Mouse (Mus musculus): ENCODE measurements at regions not wholly inside any gene's neighbourhood (a gene's known extent, or its start where the extent isn't known, plus 50 kb on each side); places are given as distances from the start of the nearest gene placed in this dataset.

DNA sequence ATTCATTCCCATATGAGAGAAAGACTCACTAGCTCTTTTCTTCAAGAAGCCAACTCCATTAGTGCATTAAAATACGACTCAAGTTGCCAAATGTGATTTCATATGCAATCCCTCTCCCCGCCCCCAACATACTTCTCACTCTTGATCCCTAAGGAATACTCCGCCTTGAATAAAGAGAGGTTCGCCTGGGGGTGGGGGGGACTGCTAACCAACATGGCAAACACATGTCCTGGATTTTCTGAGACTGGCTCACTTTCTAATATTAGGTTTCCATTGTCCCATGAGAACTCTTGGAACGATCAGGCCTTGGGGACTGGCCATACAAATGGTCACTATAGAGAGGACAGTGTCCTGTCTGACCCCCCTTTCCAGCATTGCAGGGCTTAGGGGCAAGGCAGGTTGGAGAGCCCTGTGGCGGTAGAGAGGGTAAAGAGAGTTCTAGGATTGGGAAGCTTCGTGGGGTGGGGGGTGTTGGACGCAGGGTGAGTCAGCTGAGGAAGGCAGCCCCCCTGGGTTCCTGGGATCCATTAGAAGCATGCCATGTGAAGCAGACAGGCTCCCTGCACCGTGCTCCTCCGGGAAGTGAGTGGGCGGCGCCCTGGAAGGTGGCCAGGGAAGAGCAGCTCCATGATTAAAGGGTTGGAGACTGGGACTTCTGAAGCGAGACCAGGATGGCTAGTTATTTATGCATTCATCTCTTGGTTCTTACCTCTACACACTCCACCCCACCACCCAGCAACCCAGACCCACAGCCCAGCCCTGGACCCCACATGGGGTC lies 91.6 kb downstream of the Ephb3 start:
- Histone ChIP-seq H3K4me1 (peaks cover 67% of the 10 kb centered on the region), H3K4me3 (no peak overlapping the region), H3K4me2 (peak overlapping the region; percentile 33), H3K9ac (no peak overlapping the region), H3K27me3 (no peaks in the 10 kb centered on the region), H3K9me3 (no peaks in the 10 kb centered on the region), H3K36me3 (no peaks in the 10 kb centered on the region), H3K27ac (peak overlapping the region; percentile 89)
- WGBS, result 31% methylated on average over 13 of the region's 13 CpGs
- ATAC-seq (ENCODE audit: insufficient number of reproducible peaks, insufficient read depth, low FRiP score, low TSS enrichment, low read depth), result 0 out of 2 replicates have a peak, but pooled peaks have one; percentile 29

DNA sequence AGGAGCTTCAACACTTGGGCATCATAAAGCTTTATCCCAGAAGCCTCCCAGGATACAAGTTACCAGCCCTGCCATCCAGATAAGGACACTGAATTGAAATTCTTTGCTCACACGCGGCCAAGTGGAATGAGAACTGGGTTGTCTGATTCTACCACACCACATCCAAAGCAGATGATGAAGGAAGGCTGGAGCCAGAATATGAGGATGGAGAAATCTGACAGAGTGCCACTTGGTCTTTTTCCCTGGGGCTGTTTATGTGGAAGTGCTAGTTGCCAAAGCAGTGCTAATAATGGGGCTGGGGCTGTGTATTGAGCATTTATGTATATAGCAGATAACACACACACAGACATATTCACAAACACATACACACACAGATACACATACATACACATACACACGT lies 92.2 kb downstream of the Ephb3 start:
- H3K27me3 ChIP-seq, result no peaks in the 10 kb centered on the region
- no peak overlapping the region for H3K4me3 ChIP-seq
- no peak overlapping the region for H3K4me2 ChIP-seq
- no peaks in the 10 kb centered on the region for H3K36me3 ChIP-seq
- H3K27ac ChIP-seq, result peak overlapping the region; percentile 88
- WGBS, result 70% methylated on average over 3 of the region's 3 CpGs
- ATAC-seq (ENCODE audit: insufficient number of reproducible peaks, insufficient read depth, low FRiP score, low TSS enrichment, low read depth), result no peak
- H3K4me1 ChIP-seq, result peaks cover 60% of the 10 kb centered on the region
- H3K9me3 ChIP-seq, result no peaks in the 10 kb centered on the region
- no peak overlapping the region for H3K9ac ChIP-seq

DNA sequence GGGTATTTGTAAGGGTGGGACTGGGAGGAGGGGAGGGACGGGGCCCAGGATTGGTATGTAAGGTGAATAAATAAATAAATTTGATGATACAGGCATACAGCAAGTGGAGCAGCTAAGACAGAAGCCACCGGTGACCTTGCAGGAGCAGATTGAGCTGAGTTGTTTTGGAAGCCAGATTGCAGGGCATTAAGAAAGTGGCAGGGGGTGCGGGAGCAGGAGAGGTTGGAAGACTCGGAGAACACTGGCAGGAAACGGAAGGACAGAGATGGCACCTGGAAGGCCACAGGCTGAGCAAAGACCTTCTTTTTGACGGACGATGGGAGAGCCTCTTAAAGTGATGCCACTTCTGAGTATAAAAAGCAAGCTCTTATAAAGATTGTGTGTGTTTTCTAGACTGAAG lies 94.3 kb downstream of the Ephb3 start:
- 70% methylated on average over 7 of the region's 7 CpGs for WGBS
- Histone ChIP-seq H3K27me3 (no peaks in the 10 kb centered on the region), H3K36me3 (no peaks in the 10 kb centered on the region), H3K4me2 (no peak overlapping the region), H3K27ac (no peak overlapping the region), H3K4me3 (no peak overlapping the region), H3K9ac (no peak overlapping the region), H3K4me1 (peaks cover 42% of the 10 kb centered on the region), H3K9me3 (no peaks in the 10 kb centered on the region)
- no peak for ATAC-seq (ENCODE audit: insufficient number of reproducible peaks, insufficient read depth, low FRiP score, low TSS enrichment, low read depth)

DNA sequence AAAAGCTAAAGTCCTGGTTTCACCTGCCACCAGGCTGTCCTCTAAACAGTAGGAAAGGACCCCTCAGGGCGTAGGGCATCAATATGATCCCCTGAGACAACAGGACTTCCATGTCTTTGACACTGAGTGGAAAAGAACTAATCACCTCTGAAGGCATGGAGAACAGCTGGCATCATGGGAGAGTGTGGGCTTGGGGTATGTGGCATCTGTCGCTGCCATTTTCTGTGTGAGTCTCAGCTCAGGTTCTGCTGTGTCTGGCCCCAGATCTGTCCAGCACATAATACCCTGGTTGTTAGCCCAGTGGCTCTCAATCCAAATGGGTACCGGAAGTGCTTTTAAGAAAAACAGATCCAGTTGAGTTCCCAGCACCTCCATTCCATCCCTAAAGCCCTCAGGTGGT lies 101.3 kb downstream of the Ephb3 start:
- no peak overlapping the region for H3K27ac ChIP-seq
- H3K4me3 ChIP-seq, result no peak overlapping the region
- H3K9ac ChIP-seq, result no peak overlapping the region
- H3K4me1 ChIP-seq, result peaks cover 41% of the 10 kb centered on the region
- no peak for ATAC-seq (ENCODE audit: insufficient number of reproducible peaks, insufficient read depth, low FRiP score, low TSS enrichment, low read depth)
- H3K27me3 ChIP-seq, result no peaks in the 10 kb centered on the region
- H3K4me2 ChIP-seq, result no peak overlapping the region
- H3K9me3 ChIP-seq, result 0 out of 2 replicates have a peak, but pooled peaks cover 5% of the 10 kb centered on the region
- no peaks in the 10 kb centered on the region for H3K36me3 ChIP-seq
- WGBS, result 81% methylated on average over 3 of the region's 3 CpGs

DNA sequence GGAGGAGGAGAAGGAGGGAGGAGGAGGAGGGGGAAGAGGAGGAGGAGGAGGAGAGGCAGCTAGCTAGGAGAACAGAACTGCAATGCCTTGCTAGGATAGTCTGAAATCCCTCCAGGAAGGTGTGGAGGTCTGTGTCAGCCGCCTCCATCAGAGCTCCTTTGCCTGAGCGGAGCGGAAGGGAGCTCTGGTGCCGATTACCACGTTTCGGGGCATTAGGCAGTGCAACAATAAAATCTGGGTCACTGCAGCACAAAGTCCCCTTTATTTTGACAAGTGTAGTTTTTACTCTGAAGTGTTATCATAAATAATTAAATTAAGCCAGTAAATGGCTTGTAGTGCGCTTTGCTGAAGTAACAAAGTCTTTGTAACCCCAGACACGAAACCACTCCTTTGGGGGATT lies 104.0 kb downstream of the Ephb3 start:
- no peak overlapping the region for H3K27ac ChIP-seq

DNA sequence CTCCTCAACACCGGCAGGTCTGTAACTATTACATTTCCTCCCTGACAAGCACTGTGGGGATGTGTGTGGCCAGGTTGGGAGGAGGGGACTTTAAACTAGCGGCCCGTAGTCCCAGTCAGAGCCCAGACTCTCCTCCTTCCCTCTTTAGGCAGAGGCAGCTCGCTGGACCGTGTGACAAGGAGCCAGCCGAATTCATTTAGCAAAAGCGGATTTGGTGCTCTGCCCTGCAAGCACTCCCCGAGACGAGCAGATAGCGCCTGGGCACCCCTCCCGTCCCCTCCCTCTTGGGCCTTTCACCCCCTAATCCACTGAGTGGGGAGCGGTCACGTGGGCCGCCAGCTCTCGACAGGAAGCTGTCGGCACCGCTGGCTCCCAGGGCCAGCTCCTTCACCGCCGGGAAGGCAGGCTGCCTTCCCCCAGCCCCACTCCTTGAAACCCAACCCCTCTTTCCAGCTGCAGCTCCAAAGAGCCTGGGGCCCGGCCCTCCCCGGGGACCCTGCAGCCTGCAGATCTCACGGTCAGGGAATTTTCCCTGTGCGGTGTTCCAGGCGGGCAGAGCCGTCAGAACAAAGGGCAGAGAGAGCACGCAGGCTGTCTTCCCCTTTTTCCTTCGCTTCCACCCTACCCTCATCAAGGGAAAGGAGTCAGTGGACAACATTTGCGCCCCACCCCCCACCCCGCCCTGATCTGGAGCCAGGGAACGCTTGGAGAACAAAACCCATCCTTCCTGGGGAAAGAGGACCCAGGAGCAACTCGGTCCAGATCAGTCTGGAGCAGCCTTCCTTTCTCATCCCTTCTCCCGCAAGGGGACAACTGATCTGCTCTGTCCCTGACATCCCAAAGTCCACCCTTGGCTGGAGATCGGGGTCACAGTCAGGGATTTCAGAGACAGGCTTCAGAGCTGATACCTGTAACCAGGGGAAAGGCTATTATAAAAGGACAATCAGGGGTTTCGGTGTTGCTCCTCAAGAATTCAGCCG lies 106.4 kb downstream of the Ephb3 start:
- peak overlapping the region; percentile 71 for H3K9ac ChIP-seq
- H3K36me3 ChIP-seq, result no peaks in the 10 kb centered on the region
- H3K27me3 ChIP-seq, result no peaks in the 10 kb centered on the region
- 2% methylated on average over 35 of the region's 35 CpGs for WGBS
- ATAC-seq (ENCODE audit: insufficient number of reproducible peaks, insufficient read depth, low FRiP score, low TSS enrichment, low read depth), result peak; percentile 87
- peak overlapping the region; percentile 36 for H3K4me3 ChIP-seq
- peaks cover 66% of the 10 kb centered on the region for H3K4me1 ChIP-seq
- peak overlapping the region; percentile 64 for H3K4me2 ChIP-seq
- H3K9me3 ChIP-seq, result no peaks in the 10 kb centered on the region
- peak overlapping the region; percentile 97 for H3K27ac ChIP-seq

More for the DNA sequence above, 104.0 kb downstream of the Ephb3 start:
- Histone ChIP-seq H3K4me3 (no peak overlapping the region), H3K4me2 (no peak overlapping the region), H3K4me1 (peaks cover 59% of the 10 kb centered on the region), H3K36me3 (no peaks in the 10 kb centered on the region), H3K27me3 (no peaks in the 10 kb centered on the region), H3K9me3 (0 out of 2 replicates have a peak, but pooled peaks cover 5% of the 10 kb centered on the region), H3K9ac (no peak overlapping the region)
- 34% methylated on average over 8 of the region's 8 CpGs for WGBS
- ATAC-seq (ENCODE audit: insufficient number of reproducible peaks, insufficient read depth, low FRiP score, low TSS enrichment, low read depth), result no peak

DNA sequence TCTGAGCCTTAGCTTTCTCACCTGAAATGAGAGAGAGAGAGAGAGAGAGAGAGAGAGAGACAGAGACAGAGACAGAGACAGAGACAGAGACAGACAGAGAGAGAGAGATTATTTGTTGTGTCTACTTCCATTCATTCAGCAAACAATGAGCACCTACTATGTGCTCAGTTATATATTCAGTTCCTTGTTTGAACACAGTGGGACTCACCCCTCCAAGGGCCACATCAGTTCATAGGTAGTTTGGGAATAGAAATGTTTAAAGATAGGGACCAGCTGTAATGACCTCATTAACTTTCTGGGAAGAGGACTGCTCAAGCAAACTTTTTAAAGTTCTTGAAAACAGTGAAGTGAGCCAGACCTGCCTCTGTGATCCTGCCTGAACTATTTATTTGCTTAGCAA lies 107.2 kb downstream of the Ephb3 start:
- Histone ChIP-seq H3K27me3 (no peaks in the 10 kb centered on the region), H3K4me2 (peak overlapping the region; percentile 64), H3K27ac (peak overlapping the region; percentile 97), H3K36me3 (no peaks in the 10 kb centered on the region), H3K9ac (no peak overlapping the region), H3K4me1 (peaks cover 71% of the 10 kb centered on the region), H3K4me3 (no peak overlapping the region), H3K9me3 (no peaks in the 10 kb centered on the region)
- ATAC-seq (ENCODE audit: insufficient number of reproducible peaks, insufficient read depth, low FRiP score, low TSS enrichment, low read depth), result no peak

DNA sequence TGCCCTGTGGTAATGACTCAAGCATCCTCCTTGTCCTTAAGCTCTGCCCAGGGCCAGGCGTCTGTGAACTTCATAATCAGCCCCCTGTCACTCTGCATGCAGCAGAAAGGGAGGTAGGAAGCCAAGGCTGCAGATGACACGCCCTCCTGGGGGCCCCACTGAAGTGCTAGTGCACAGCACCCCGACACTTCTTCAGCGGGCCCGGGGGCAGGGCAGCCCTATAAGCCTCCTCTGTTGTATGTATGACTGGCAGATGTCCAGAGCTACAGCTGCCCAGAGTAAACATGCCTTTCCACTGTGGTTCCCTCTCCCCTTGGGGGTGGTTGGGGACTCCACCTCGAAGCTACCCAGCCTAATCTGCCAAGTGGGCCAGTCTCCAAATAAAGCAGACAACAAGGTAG lies 107.2 kb upstream of the Vps8 start:
- Histone ChIP-seq H3K4me1 (peaks cover 74% of the 10 kb centered on the region), H3K4me2 (no peak overlapping the region), H3K27me3 (no peaks in the 10 kb centered on the region), H3K27ac (no peak overlapping the region; the same call in 1 of the 2 replicates), H3K9me3 (no peaks in the 10 kb centered on the region), H3K4me3 (no peak overlapping the region), H3K36me3 (no peaks in the 10 kb centered on the region), H3K9ac (no peak overlapping the region)
- 53% methylated on average over 6 of the region's 6 CpGs for WGBS
- ATAC-seq (ENCODE audit: insufficient number of reproducible peaks, insufficient read depth, low FRiP score, low TSS enrichment, low read depth), result no peak

DNA sequence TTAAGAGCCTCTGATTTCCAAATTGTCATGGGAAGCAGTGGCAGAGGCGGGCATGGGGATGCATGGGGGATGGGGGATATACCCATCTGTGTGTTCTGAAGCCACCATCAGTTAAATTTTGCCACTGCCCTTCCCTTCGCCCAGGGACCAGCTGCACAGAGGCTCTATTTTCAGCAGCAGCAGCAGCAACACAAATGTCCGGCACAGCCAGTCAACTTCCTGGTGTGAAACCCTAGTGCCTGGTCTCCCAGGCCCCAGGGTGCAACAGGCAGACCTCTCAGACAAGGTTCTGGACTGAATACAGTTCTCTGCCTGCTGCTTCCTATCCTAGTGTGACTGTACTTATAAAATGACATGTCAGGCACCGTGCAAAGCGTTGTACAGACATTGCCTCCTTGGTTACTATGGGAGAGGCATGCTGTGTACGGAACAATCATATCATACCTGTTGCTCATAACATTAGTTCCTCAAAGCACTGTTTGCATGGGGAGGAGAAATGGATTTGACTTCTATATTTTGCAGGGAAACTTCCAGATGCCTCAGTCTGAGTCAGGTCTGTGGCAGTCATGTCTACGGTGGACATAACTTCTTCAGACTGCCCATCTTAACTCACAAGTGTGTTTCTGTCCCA lies 104.8 kb upstream of the Vps8 start:
- no peak overlapping the region for H3K9ac ChIP-seq
- H3K27ac ChIP-seq, result peak overlapping the region; percentile 55
- WGBS, result 66% methylated on average over 7 of the region's 7 CpGs
- H3K36me3 ChIP-seq, result no peaks in the 10 kb centered on the region
- H3K4me1 ChIP-seq, result peaks cover 79% of the 10 kb centered on the region
- ATAC-seq (ENCODE audit: insufficient number of reproducible peaks, insufficient read depth, low FRiP score, low TSS enrichment, low read depth), result no peak
- no peaks in the 10 kb centered on the region for H3K27me3 ChIP-seq
- no peak overlapping the region for H3K4me3 ChIP-seq
- no peaks in the 10 kb centered on the region for H3K9me3 ChIP-seq
- H3K4me2 ChIP-seq, result no peak overlapping the region

DNA sequence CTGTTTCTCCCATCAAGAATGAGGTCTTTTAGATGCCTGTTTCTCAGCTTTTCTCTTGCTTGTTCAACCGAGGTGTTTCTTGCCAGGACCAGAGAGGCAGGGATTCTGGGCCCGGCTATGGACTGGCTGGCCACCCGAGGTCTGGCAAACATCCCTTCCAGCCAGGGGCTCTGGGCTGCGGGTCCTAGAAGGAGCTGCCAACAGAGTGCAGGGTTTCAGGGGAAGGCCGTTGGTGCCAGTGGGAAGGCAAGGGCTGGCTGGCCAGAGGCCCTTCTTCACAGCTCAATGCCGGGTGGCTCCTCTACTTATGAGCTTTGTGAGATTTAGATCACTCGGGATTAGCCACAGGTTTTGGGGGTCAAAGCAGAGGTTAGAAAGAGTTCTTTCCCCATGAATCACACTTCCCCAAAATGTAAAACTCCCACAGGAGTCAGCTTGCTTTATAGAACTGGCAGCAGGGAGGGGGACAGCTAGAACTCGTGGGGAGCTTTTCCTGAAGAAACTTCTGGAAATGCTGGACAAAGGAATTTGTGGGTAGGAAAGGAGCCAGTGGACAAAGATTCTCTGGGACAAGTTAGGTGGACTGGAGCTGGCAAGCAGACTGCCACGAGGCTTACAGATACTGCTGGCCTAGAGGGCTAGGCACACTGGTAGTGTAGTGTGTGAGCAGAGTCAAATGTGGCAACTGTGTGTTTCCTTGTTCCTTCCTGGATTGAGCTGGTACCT lies 104.1 kb upstream of the Vps8 start:
- Histone ChIP-seq H3K9me3 (no peaks in the 10 kb centered on the region), H3K27ac (peak overlapping the region; percentile 23), H3K4me1 (peaks cover 81% of the 10 kb centered on the region), H3K9ac (0 out of 2 replicates have a peak overlapping the region, but pooled peaks have one; percentile 12), H3K36me3 (no peaks in the 10 kb centered on the region), H3K4me2 (no peak overlapping the region), H3K27me3 (no peaks in the 10 kb centered on the region), H3K4me3 (no peak overlapping the region)
- ATAC-seq (ENCODE audit: insufficient number of reproducible peaks, insufficient read depth, low FRiP score, low TSS enrichment, low read depth), result no peak
- 53% methylated on average over 9 of the region's 9 CpGs for WGBS

DNA sequence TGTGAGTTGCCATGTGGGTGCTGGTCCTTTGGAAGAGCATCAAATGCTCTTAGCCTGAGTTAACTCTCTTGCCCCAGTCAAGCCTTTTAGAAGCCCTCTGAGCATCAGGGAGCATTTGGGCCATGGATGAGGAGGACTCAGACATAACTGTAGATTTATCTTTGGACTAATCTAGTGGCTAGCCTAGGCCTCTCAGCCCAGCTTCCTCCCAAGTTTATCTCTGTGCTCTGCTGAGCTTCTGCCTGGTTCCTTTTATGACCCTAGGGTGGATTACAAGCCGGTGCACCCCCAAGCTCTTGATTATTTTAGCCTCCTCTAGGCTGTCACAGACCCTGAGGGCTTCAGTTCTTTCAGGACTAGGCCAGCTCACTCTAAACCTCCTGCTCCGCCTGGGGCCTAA lies 102.6 kb upstream of the Vps8 start:
- no peak overlapping the region for H3K4me3 ChIP-seq
- H3K4me1 ChIP-seq, result peaks cover 72% of the 10 kb centered on the region
- WGBS, result 77% methylated on average over 2 of the region's 2 CpGs
- H3K27me3 ChIP-seq, result no peaks in the 10 kb centered on the region
- no peak overlapping the region; the same call in 1 of the 2 replicates for H3K9ac ChIP-seq
- H3K9me3 ChIP-seq, result no peaks in the 10 kb centered on the region
- no peak overlapping the region; the same call in 1 of the 2 replicates for H3K4me2 ChIP-seq
- ATAC-seq (ENCODE audit: insufficient number of reproducible peaks, insufficient read depth, low FRiP score, low TSS enrichment, low read depth), result no peak
- peak overlapping the region; percentile 93; the same call in 1 of the 2 replicates for H3K27ac ChIP-seq
- H3K36me3 ChIP-seq, result no peaks in the 10 kb centered on the region
